Mouse (Mus musculus) midbrain, embryonic 11.5 days (tissue): ENCODE results near the gene Nat8f3. TPM values are rescaled to one million over a fixed set of nuclear protein-coding genes. Genes with fewer than 3 reads are reported as not detected.
"Not testable (repeated sequence)": the region's sequence is repeated elsewhere in the genome, so short reads cannot be mapped to it uniquely, and the experiment has no call there.

Source experiments
- ATAC-seq: fragments of 200-750 bp; cut with Nextera tagmentation; 2 replicates; pipeline ENCODE4 v1.8.0; 2017; ENCODE audit warnings: moderate TSS enrichment, moderate library complexity; ENCODE audit not compliant: low FRiP score
- DNase-seq: peaks from one replicate; pipeline ENCODE4 v3.0.0; 2015; ENCODE audit warnings: low spot score; ENCODE audit errors: missing footprints
- H3K27ac ChIP-seq: fragments of 300-500 bp; sonication (generic); 2 replicates; pipeline ENCODE4 v1.5.1; 2014; ENCODE audit warnings: low read depth, low read length
- H3K27me3 ChIP-seq: fragments of 300-500 bp; sonication (generic); 2 replicates; pipeline ENCODE4 v1.6.1; 2014; ENCODE audit warnings: mild to moderate bottlenecking, low read length, moderate library complexity, mixed read lengths; ENCODE audit not compliant: control insufficient read depth, insufficient read depth
- H3K36me3 ChIP-seq: fragments of 300-500 bp; sonication (generic); 2 replicates; pipeline ENCODE4 v1.6.1; 2014; ENCODE audit warnings: mild to moderate bottlenecking, low read length, moderate library complexity, mixed read lengths; ENCODE audit not compliant: control insufficient read depth, insufficient read depth
- H3K4me1 ChIP-seq: fragments of 300-500 bp; sonication (generic); 2 replicates; pipeline ENCODE4 v1.6.1; 2014; ENCODE audit warnings: low read length; ENCODE audit not compliant: control insufficient read depth, insufficient read depth
- H3K4me2 ChIP-seq: fragments of 300-500 bp; sonication (generic); 2 replicates; pipeline ENCODE4 v1.6.1; 2014; ENCODE audit warnings: mild to moderate bottlenecking, moderate library complexity
- H3K4me3 ChIP-seq: fragments of 300-500 bp; sonication (generic); 2 replicates; pipeline ENCODE4 v1.5.1; 2014; ENCODE audit warnings: low read depth, low read length
- H3K9ac ChIP-seq: fragments of 300-500 bp; sonication (generic); 2 replicates; pipeline ENCODE4 v1.6.1; 2014; ENCODE audit warnings: low read length
- H3K9me3 ChIP-seq: fragments of 300-500 bp; sonication (generic); 2 replicates; pipeline ENCODE4 v1.6.1; 2016; ENCODE audit warnings: low read length; ENCODE audit not compliant: control insufficient read depth
- WGBS: fragments of 180-500 bp; shearing (Covaris S2); extraction: QIAGEN DNeasy Blood & Tissue Kit; methylation state at CpG from one replicate; pipeline ENCODE4 v1.1.7; 2014; 5-methylcytosine and 5-hydroxymethylcytosine counted together
- polyA plus RNA-seq: library from polyadenylated mRNA; unstranded; fragments of >200 nt; fragmentation: Nextera tagmentation; extraction: Ambion mirVana; gene quantifications from 2 replicates; pipeline ENCODE4 v1.2.1, GENCODE M21; 2014

The Nat8f3 gene
- polyA plus RNA-seq, result 0.10 TPM in 1 of 2 replicates, not detected in the other

- not testable (repeated sequence) for H3K4me3 ChIP-seq, H3K27ac ChIP-seq, H3K4me2 ChIP-seq, H3K27me3 ChIP-seq, DNase-seq, ATAC-seq, H3K36me3 ChIP-seq, H3K9ac ChIP-seq, H3K9me3 ChIP-seq, H3K4me1 ChIP-seq
- WGBS, result 71% methylated on average over 13 of the region's 13 CpGs
Measured at GRCm38 (mm10) chr6:85765532-85765931, at the start of gene Nat8f3. Gene Nat8f3, minus strand, starts transcription at chr6:85765754.

DNA sequence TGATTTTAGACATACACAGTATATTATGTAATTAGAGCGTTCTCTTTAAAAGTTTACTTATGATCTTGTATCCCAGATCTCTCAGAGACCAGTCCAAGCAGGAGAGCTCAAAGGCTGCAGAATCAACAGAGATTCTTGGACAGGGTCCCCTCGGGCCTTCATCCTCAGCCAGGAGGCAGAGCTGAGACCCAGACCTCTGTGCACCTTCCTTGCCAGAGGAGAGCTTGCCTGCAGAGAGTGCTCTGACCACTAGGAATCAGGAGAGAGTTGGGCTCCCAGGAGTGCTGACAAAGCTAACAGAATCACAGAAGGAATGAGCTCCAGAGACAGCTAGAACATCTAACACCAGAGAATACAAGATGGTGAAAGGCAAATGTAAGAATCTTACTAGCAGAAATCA, 47.8 kb upstream of the Nat8f3 start:
- Histone ChIP-seq H3K9ac (no peak overlapping the region), H3K27ac (no peak overlapping the region), H3K4me2 (no peak overlapping the region), H3K9me3 (no peaks in the 10 kb centered on the region), H3K27me3 (no peaks in the 10 kb centered on the region), H3K4me1 (no peaks in the 10 kb centered on the region), H3K4me3 (no peak overlapping the region), H3K36me3 (no peaks in the 10 kb centered on the region)
- ATAC-seq (no peak), DNase-seq (no peak)
- WGBS, result 83% methylated on average over 2 of the region's 2 CpGs

DNA sequence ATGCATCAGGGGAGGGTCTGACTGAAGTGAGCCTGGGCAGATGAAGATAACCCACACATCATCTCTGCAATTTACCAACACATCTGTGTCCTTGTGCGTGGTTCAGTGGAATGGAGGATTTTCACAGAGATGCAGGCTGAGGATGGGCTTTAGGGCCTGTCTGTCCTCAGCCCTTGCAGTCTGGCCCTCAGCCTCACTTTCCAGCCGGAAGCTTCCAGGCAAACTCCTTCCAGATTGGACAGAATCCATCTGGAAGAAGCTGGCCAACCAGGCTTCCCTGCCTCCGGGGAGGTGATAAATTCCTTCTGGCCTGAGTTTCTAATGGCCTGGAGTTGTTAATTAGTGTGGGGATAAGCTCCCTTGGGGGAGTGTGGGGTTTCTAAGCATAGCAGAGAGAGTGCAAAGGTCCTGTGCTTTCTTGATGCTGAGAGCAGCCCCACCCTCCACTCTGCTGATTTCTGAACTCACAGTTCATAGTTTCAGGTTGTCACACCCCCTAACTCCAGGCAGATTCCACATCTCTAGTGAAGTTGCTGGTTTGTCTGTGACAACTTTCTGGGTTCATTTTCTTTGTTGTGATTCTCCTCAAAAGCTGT, 45.5 kb upstream of the Nat8f3 start:
- not testable (repeated sequence) for ATAC-seq, H3K9ac ChIP-seq, H3K27ac ChIP-seq, H3K27me3 ChIP-seq, H3K4me1 ChIP-seq, H3K4me2 ChIP-seq, H3K36me3 ChIP-seq, H3K4me3 ChIP-seq, DNase-seq, H3K9me3 ChIP-seq
- WGBS, result 96% methylated on average over 2 of the region's 3 CpGs

GRCm38 (mm10) chr6:85810514-85810913, 45.0 kb upstream of the Nat8f3 start:
- WGBS, result 84% methylated on average over 2 of the region's 3 CpGs
- not testable (repeated sequence) for DNase-seq, H3K4me1 ChIP-seq, H3K9ac ChIP-seq, H3K9me3 ChIP-seq, H3K4me3 ChIP-seq, H3K4me2 ChIP-seq, ATAC-seq, H3K27me3 ChIP-seq, H3K27ac ChIP-seq, H3K36me3 ChIP-seq

GRCm38 (mm10) chr6:85809784-85810183, 44.2 kb upstream of the Nat8f3 start:
- H3K4me1 ChIP-seq, H3K4me3 ChIP-seq, H3K27ac ChIP-seq, ATAC-seq, H3K9ac ChIP-seq, H3K27me3 ChIP-seq, DNase-seq, H3K9me3 ChIP-seq, H3K36me3 ChIP-seq, H3K4me2 ChIP-seq: not testable (repeated sequence)
- 68% methylated on average over 2 of the region's 3 CpGs for WGBS

- not testable (repeated sequence) for H3K4me2 ChIP-seq, H3K27me3 ChIP-seq, H3K36me3 ChIP-seq, H3K9ac ChIP-seq, H3K4me3 ChIP-seq, H3K4me1 ChIP-seq, H3K9me3 ChIP-seq, ATAC-seq, H3K27ac ChIP-seq, DNase-seq
- 67% methylated on average over 5 of the region's 5 CpGs for WGBS
Measured at GRCm38 (mm10) chr6:85803180-85803579, 37.6 kb upstream of the Nat8f3 start.

DNA sequence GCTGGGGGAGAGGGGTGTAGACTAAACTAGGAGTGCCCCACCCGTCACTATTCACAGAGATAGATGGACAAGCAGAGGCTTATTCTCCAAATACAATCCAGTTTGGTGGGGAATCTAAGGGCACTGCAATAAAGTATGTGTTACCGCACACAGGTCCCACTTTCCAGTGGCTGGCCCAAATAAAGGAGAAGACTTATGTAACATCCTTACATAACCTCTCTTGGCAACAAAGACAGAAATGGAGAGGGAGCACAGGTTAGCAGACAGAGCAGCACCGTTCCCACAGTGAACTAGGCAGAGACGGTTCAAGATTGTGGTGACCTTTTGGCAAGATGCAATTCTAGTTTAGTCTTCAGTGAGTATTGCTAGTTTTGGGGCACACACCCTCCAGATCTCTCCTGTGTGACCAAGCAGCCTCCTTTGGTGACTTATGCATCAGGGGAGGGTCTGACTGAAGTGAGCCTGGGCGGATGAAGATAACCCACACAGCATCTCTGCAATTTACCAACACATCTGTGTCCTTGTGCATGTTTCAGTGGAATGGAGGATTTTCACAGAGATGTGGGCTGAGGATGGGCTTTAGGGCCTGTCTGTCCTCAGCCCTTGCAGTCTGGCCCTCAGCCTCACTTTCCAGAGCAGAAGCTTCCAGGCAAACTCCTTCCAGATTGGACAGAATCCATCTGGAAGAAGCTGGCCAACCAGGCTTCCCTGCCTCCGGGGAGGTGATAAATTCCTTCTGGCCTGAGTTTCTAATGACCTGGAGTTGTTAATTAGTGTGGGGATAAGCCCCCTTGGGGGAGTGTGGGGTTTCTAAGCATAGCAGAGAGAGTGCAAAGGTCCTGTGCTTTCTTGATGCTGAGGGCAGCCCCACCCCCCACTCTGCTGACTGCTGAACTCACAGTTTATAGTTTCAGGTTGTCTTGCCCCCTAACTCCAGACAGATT, 2.2 kb downstream of the Nat8f3 start:
- not testable (repeated sequence) for H3K9ac ChIP-seq, H3K36me3 ChIP-seq, H3K27ac ChIP-seq, H3K4me3 ChIP-seq, H3K27me3 ChIP-seq, H3K4me1 ChIP-seq, H3K4me2 ChIP-seq, H3K9me3 ChIP-seq, DNase-seq, ATAC-seq
- WGBS, result 87% methylated on average over 5 of the region's 6 CpGs

GRCm38 (mm10) chr6:85762678-85763077, 2.9 kb downstream of the Nat8f3 start:
- H3K9me3 ChIP-seq, DNase-seq, H3K4me1 ChIP-seq, H3K27ac ChIP-seq, H3K9ac ChIP-seq, H3K4me2 ChIP-seq, H3K27me3 ChIP-seq, H3K36me3 ChIP-seq, ATAC-seq, H3K4me3 ChIP-seq: not testable (repeated sequence)
- WGBS, result 100% methylated on average over 1 of the region's 2 CpGs

DNA sequence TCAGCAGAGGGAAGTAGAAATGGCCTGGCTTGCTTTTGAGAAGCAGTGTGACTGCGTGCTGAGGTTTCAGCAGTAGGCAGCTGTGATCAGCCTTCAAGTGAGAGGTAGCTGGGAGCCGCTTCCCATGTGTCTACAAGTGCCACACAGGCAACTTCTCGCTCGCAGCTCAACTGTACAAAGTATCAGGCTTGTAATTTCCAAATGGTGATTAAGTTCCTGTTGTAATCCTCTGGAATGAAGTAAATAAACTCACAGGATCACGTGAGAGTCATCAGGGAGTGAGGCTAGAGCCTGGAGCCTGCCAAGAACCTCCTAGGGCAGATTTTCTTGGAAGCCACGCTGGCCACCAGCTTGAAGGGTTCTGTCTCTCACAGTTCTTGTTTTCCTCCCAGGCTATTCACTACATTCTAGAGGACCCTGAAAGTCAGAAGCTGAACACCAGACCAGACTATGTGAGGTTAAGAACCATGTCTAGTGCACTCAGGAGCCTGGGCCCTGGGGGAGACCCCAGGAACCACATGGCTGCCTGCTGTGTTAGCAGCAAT, 9.8 kb downstream of the Nat8f3 start:
- H3K4me1 ChIP-seq, ATAC-seq, H3K9ac ChIP-seq, H3K4me2 ChIP-seq, H3K27me3 ChIP-seq, H3K9me3 ChIP-seq, H3K36me3 ChIP-seq, H3K27ac ChIP-seq, H3K4me3 ChIP-seq, DNase-seq: not testable (repeated sequence)
- WGBS, result 64% methylated on average over 3 of the region's 6 CpGs
